Comparison of ENCODE assay signal across 8 mouse cellular contexts in the genomic region with DNA sequence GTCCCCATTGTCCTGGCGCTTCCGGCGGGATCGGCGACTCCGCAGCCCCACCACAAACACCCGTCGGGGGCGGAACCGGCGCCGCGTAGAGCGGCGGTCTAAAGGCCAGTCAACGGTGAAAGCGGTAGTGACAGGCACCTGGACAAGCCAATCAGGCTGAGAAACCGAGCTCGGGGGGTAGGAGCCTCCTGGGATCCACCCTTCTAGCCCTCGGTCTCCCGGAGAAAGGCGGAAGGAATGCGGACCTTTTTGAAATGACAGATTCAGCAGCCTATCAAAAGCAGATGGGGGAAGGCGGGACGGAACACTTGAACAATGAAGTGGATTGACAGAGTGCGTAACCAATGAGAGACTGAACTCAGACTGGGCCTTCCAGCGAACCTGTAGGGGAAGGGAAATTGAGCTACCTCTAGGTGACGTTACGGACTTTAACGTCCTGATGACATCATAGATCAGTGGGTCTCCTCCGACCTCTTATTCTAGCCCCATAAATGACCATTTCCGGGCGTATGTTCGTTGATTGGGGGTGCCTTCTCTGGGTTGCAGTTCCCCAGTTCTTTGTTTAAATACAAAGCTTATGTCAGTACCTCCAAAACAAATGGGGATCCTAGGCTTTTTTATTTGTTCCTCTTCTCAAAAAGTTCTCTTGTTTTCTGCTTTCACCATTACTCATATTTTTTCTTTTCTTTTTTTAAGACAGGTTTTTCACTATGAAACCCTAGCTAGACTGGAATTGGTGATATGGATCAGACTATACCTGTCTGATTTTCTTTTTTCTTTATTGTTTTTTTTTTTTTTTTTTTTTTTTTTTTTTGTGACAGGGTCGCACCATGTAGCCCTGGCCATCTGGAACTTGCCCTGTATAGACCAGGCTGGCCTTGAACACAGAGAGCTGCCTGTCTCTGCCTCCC. TPM values are rescaled to one million over a fixed set of nuclear protein-coding genes. Genes with fewer than 3 reads are reported as not detected.
DNase-seq lines count a peak whose midpoint lies in the region; ATAC-seq lines count a peak whose summit lies in the region.

Gene Rab11b (minus strand): TSS at position 276 of the 911 bp plus-strand sequence.

- no peaks in the 10 kb centered on the region for H3K9me3 ChIP-seq in heart, embryonic 13.5 days
- H3K9me3 ChIP-seq in liver, embryonic 12.5 days (replicated peaks) = no peaks in the 10 kb centered on the region
- H3K9me3 ChIP-seq in stomach, embryonic 15.5 days = no peaks in the 10 kb centered on the region

- peaks cover 3% of the 10 kb centered on the region; the same call in 1 of the 2 replicates for H3K36me3 ChIP-seq in heart, embryonic 13.5 days
- H3K36me3 ChIP-seq in liver, embryonic 12.5 days = peaks cover 29% of the 10 kb centered on the region
- no peaks in the 10 kb centered on the region for H3K36me3 ChIP-seq in stomach, embryonic 15.5 days

- peak within 1 kb of the TSS; percentile 100 for H3K27ac ChIP-seq in brown adipose tissue, adult 24 weeks (replicated peaks; ENCODE audit: low read depth, low read length)
- H3K27ac ChIP-seq in heart, embryonic 13.5 days (replicated peaks) = peak within 1 kb of the TSS; percentile 99
- H3K27ac ChIP-seq in liver, embryonic 12.5 days = peak within 1 kb of the TSS; percentile 100
- peak within 1 kb of the TSS; percentile 100 for H3K27ac ChIP-seq in stomach, embryonic 15.5 days

- peak within 1 kb of the TSS; percentile 94 for H3K9ac ChIP-seq in heart, embryonic 13.5 days
- peak within 1 kb of the TSS; percentile 96 for H3K9ac ChIP-seq in liver, embryonic 12.5 days
- H3K9ac ChIP-seq in stomach, embryonic 15.5 days = peak within 1 kb of the TSS; percentile 93

- WGBS in heart, embryonic 13.5 days = 2% methylated on average over 35 of the region's 35 CpGs
- WGBS in liver, embryonic 12.5 days (ENCODE audit: insufficient replicate concordance) = 2% methylated on average over 35 of the region's 35 CpGs
- WGBS in stomach, embryonic 15.5 days = 3% methylated on average over 35 of the region's 35 CpGs

- peak within 1 kb of the TSS; percentile 93 for H3K4me3 ChIP-seq in brown adipose tissue, adult 24 weeks (ENCODE audit: insufficient read depth, low read depth, low read length)
- peak within 1 kb of the TSS; percentile 69 for H3K4me3 ChIP-seq in heart, embryonic 13.5 days
- H3K4me3 ChIP-seq in liver, embryonic 12.5 days = peak within 1 kb of the TSS; percentile 87
- H3K4me3 ChIP-seq in stomach, embryonic 15.5 days (replicated peaks) = peak within 1 kb of the TSS; percentile 77

- H3K4me1 ChIP-seq in brown adipose tissue, adult 24 weeks (ENCODE audit: control insufficient read depth, insufficient read depth, insufficient read length, low read length) = peaks cover 18% of the 10 kb centered on the region
- H3K4me1 ChIP-seq in heart, embryonic 13.5 days = peaks cover 45% of the 10 kb centered on the region
- H3K4me1 ChIP-seq in liver, embryonic 12.5 days = peaks cover 46% of the 10 kb centered on the region
- peaks cover 30% of the 10 kb centered on the region; the same call in 1 of the 2 replicates for H3K4me1 ChIP-seq in stomach, embryonic 15.5 days

- H3K27me3 ChIP-seq in heart, embryonic 13.5 days (replicated peaks) = no peaks in the 10 kb centered on the region
- no peaks in the 10 kb centered on the region for H3K27me3 ChIP-seq in liver, embryonic 12.5 days (replicated peaks)
- no peaks in the 10 kb centered on the region for H3K27me3 ChIP-seq in stomach, embryonic 15.5 days (replicated peaks)

- H3K4me2 ChIP-seq in heart, embryonic 13.5 days = peak within 1 kb of the TSS; percentile 91
- peak within 1 kb of the TSS; percentile 82 for H3K4me2 ChIP-seq in liver, embryonic 12.5 days
- H3K4me2 ChIP-seq in stomach, embryonic 15.5 days = peak within 1 kb of the TSS; percentile 75

- peak; percentile 99 for DNase-seq in CD4-positive, CD25-positive, alpha-beta regulatory T cell, adult 2 months (ENCODE audit: low read depth, low spot score)
- peak; percentile 99 for DNase-seq in fat pad, adult 2 months (ENCODE audit: extremely low read depth, low read depth, low spot score)
- peak; percentile 99 for DNase-seq in kidney, postnatal 10 days
- peak; percentile 99 to 100 for DNase-seq in natural killer cell, adult 2 months (ENCODE audit: low spot score in 2 of 2)

- ATAC-seq in heart, embryonic 13.5 days (ENCODE audit: extremely low read depth, insufficient number of reproducible peaks, low FRiP score, low TSS enrichment) = peak; percentile 98
- peak; percentile 98 for ATAC-seq in liver, embryonic 12.5 days
- peak; percentile 98 for ATAC-seq in stomach, embryonic 15.5 days (ENCODE audit: insufficient read depth, low FRiP score, low read depth)

RNA-seq across cellular contexts. Expression of gene Rab11b, which starts in this region (rescaled TPM):
- polyA plus RNA-seq in brown adipose tissue, adult 24 weeks (2012; ENCODE audit: insufficient read depth, insufficient read length, missing spikeins) = 73.4 and 85.4 TPM in 2 replicates
- 318 and 325 TPM in 2 replicates for polyA plus RNA-seq in heart, embryonic 13.5 days (2015; fragmentation: Nextera tagmentation; extraction: Ambion mirVana)
- polyA plus RNA-seq in liver, embryonic 12.5 days (2016; fragmentation: Nextera tagmentation; extraction: Ambion mirVana) = 147 and 169 TPM in 2 replicates
- 249 and 270 TPM in 2 replicates for polyA plus RNA-seq in stomach, embryonic 15.5 days (2015; fragmentation: Nextera tagmentation; extraction: Ambion mirVana)

Comparison
In these comparisons a context has a peak if more than half of its experiments do, and no peak if none do; other contexts are left out.
1. Peak in every context shown above with its lines: DNase-seq, ATAC-seq, H3K4me3 ChIP-seq and H3K27ac ChIP-seq.